Comparison of ENCODE assay signal across 15 mouse cellular contexts in the genomic region with DNA sequence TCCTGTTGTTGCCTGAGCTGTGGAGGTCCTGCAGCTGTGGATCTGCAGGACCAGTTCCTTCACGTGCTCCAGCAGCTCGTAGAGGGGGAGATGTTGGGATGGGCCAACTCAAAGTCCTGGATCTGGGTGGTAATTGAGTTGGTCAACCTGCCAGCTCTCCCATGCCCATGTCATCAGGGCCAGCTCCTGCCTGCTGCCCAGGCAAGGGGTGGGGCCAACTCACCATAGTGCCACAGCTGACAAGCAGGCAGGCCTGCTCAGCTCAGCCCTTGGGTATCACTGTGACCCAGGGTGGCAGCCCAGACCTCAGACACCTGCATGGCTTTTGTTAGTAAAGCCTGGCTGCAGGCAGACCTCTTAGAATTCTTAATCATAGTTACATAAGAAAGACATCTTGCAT.
DNase-seq lines count a peak whose midpoint lies in the region; ATAC-seq and TF ChIP-seq lines count a peak whose summit lies in the region.
"Had no signal": no experiment of that assay in that cellular context is flagged by ENCODE, and none has a peak within 500 bp of the region (broad histone marks: within the 10 kb centered on the region; RNA-seq: fewer than 3 reads in every experiment).

No protein-coding gene starts in this region.

- TF ChIP-seq POLR2A in cortical plate, adult 2 months (IDR thresholded peaks at IDR 0.05; ENCODE audit: extremely low read depth, insufficient read depth, low read length) = no peak

- H3K36me3 ChIP-seq in kidney, embryonic 14.5 days (ENCODE audit: control insufficient read depth, insufficient read depth, low read length) = no peaks in the 10 kb centered on the region
- H3K36me3 ChIP-seq: hindbrain, embryonic 10.5 days; lung, embryonic 15.5 days had no signal

- TF ChIP-seq CTCF in cortical plate, adult 2 months (IDR thresholded peaks at IDR 0.05; ENCODE audit: extremely low read depth, insufficient read depth, low read length) = no peak

- no peak overlapping the region for H3K4me2 ChIP-seq in kidney, embryonic 14.5 days (replicated peaks; ENCODE audit: low read depth, low read length)
- H3K4me2 ChIP-seq: heart, embryonic 11.5 days; lung, embryonic 15.5 days had no signal

- no peak overlapping the region for H3K4me3 ChIP-seq in kidney, embryonic 14.5 days (ENCODE audit: low read length)
- H3K4me3 ChIP-seq in cortical plate, adult 2 months (ENCODE audit: insufficient read depth, low read length) = no peak overlapping the region
- H3K4me3 ChIP-seq: erythroblast, embryonic 14.5 days; hindbrain, embryonic 10.5 days; lung, embryonic 15.5 days had no signal

- H3K27me3 ChIP-seq in kidney, embryonic 14.5 days (ENCODE audit: control insufficient read depth, insufficient read depth, low read length) = no peaks in the 10 kb centered on the region
- H3K27me3 ChIP-seq: lung, embryonic 15.5 days had no signal

- peaks cover 9% of the 10 kb centered on the region for H3K4me1 ChIP-seq in kidney, embryonic 14.5 days (ENCODE audit: control insufficient read depth, insufficient read depth, low read length)
- H3K4me1 ChIP-seq in cortical plate, adult 2 months (ENCODE audit: control insufficient read depth, insufficient read depth, low read length) = peaks cover 9% of the 10 kb centered on the region

- peak; percentile 26 to 34 for DNase-seq in cerebellum, adult 18-20 months
- DNase-seq in cerebellum, adult 8-10 months = no peak
- DNase-seq in kidney, postnatal 36 days = peak; percentile 23 to 31
- DNase-seq in thymus, postnatal 0 days (ENCODE audit: low spot score) = peak; percentile 23
- DNase-seq in neural tube, embryonic 10.5 days (ENCODE audit: extremely low spot score, low spot score) = no peak
- no peak for DNase-seq in gastrocnemius, postnatal 25 days
- DNase-seq: adrenal gland, postnatal 10 days; liver had no signal

- H3K9ac ChIP-seq in kidney, embryonic 14.5 days (ENCODE audit: low read depth, low read length) = no peak overlapping the region
- H3K9ac ChIP-seq: lung, embryonic 15.5 days had no signal

- 66% methylated on average over 2 of the region's 2 CpGs for WGBS in kidney, embryonic 14.5 days

- ATAC-seq in kidney, embryonic 14.5 days (ENCODE audit: low FRiP score, low TSS enrichment) = no peak; the same call in 1 of the 2 replicates
- ATAC-seq: intestine, embryonic 16.5 days had no signal

- H3K27ac ChIP-seq in kidney, embryonic 14.5 days (ENCODE audit: low read depth, low read length) = no peak overlapping the region
- peak overlapping the region; percentile 53 for H3K27ac ChIP-seq in cortical plate, adult 2 months (ENCODE audit: insufficient read depth, low read length)
- H3K27ac ChIP-seq: hindbrain, embryonic 10.5 days; lung, embryonic 15.5 days had no signal

- H3K9me3 ChIP-seq in kidney, embryonic 14.5 days (ENCODE audit: control insufficient read depth, low read length) = no peaks in the 10 kb centered on the region
- H3K9me3 ChIP-seq: hindbrain, embryonic 10.5 days; lung, embryonic 15.5 days had no signal

Comparison
In these comparisons a context has a peak if more than half of its experiments do, and no peak if none do; other contexts are left out.
1. DNase-seq: peak in cerebellum, adult 18-20 months (2 of 2), kidney, postnatal 36 days (2 of 2) and thymus, postnatal 0 days (single experiment); none in cerebellum, adult 8-10 months (single experiment), neural tube, embryonic 10.5 days (single experiment) and gastrocnemius, postnatal 25 days (single experiment).